Mouse (Mus musculus) hindbrain, embryonic 13.5 days (tissue): ENCODE measurements around the gene Cdc5l. TPM values are rescaled to one million over a fixed set of nuclear protein-coding genes. Genes with fewer than 3 reads are reported as not detected.
"Not testable (repeated sequence)": the region's sequence is repeated elsewhere in the genome, so short reads cannot be mapped to it uniquely, and the experiment has no call there.

ENCODE experiments used
- ATAC-seq: fragments of 200-750 bp; cut with Nextera tagmentation; 2 replicates; pipeline ENCODE4 v1.8.0; 2017; ENCODE audit warnings: moderate TSS enrichment; ENCODE audit not compliant: low FRiP score
- H3K27ac ChIP-seq: fragments of 300-500 bp; sonication (generic); 2 replicates; pipeline ENCODE4 v1.5.1; 2015; ENCODE audit warnings: inconsistent platforms, mild to moderate bottlenecking, moderate library complexity
- H3K27me3 ChIP-seq: fragments of 300-500 bp; sonication (generic); 2 replicates; pipeline ENCODE4 v1.6.1; 2015; ENCODE audit warnings: mild to moderate bottlenecking, inconsistent platforms
- H3K36me3 ChIP-seq: fragments of 300-500 bp; sonication (generic); 2 replicates; pipeline ENCODE4 v1.6.1; 2015; ENCODE audit warnings: mild to moderate bottlenecking, inconsistent platforms
- H3K4me1 ChIP-seq: fragments of 300-500 bp; sonication (generic); replicated peaks from 2 replicates; pipeline ENCODE4 v1.6.1; 2015; ENCODE audit warnings: inconsistent platforms
- H3K4me2 ChIP-seq: fragments of 300-500 bp; sonication (generic); 2 replicates; pipeline ENCODE4 v1.6.1; 2015; ENCODE audit warnings: inconsistent platforms, mild to moderate bottlenecking, moderate library complexity
- H3K4me3 ChIP-seq: fragments of 300-500 bp; sonication (generic); 2 replicates; pipeline ENCODE4 v1.5.1; 2015; ENCODE audit warnings: mild to moderate bottlenecking, inconsistent platforms
- H3K9ac ChIP-seq: fragments of 300-500 bp; sonication (generic); 2 replicates; pipeline ENCODE4 v1.6.1; 2015; ENCODE audit warnings: mild to moderate bottlenecking, inconsistent platforms
- H3K9me3 ChIP-seq: fragments of 300-500 bp; sonication (generic); 2 replicates; pipeline ENCODE4 v1.6.1; 2016; ENCODE audit warnings: inconsistent platforms
- WGBS: fragments of 180-500 bp; shearing (Covaris S2); methylation state at CpG from one replicate; pipeline ENCODE4 v1.1.7; 2015; 5-methylcytosine and 5-hydroxymethylcytosine counted together
- polyA plus RNA-seq: library from polyadenylated mRNA; unstranded; fragments of >200 nt; fragmentation: Nextera tagmentation; extraction: Ambion mirVana; gene quantifications from 2 replicates; pipeline ENCODE4 v1.2.1, GENCODE M21; 2015

Cdc5l gene
- polyA plus RNA-seq, 1 experiment from 2014 or later = 68.7 TPM

DNA sequence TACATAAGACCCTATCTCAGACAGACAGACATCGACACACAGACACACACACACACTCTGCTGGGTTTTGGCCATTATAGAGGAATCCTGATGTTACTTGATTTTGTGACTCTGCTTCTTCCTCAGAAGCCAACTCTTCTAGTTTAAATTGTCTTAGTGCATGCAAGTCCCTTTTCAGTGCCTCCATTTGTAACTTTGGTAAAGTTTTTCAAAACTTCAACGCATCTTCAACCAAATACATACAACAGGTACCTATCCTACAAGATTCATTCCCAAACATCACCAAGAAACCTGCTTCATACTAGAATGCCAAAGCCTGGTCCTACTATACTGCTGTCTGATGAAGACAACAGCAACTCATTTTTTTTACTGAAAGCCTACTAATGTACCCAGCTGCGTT is 1.5 kb downstream of the Cdc5l start:
- Histone ChIP-seq H3K4me1 (peaks cover 32% of the 10 kb centered on the region), H3K4me3 (peak overlapping the region; percentile 84), H3K9me3 (no peaks in the 10 kb centered on the region), H3K27me3 (no peaks in the 10 kb centered on the region), H3K9ac (peak overlapping the region; percentile 87), H3K36me3 (peaks cover 12% of the 10 kb centered on the region), H3K4me2 (peak overlapping the region; percentile 91), H3K27ac (no peak overlapping the region)
- WGBS = 88% methylated on average over 3 of the region's 3 CpGs
- ATAC-seq = no peak

DNA sequence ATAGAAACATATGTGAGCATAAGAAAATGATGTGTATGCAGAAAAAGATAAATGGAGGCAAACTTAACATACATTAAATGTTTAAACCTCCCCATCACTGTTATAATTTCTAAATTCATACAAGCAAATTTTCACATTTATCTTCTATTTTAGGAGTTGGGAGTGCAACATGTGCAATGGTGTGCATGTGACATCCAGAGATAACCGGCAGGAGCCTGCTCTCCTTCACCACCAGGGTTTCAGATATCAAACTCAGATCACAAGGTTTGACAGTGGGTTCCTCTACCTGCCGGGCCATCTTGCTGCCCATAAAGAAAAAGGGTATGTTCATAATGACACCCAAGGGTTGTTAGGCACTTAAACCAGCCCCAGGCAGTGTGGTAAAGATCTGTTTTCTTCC is 16.1 kb downstream of the Cdc5l start:
- Histone ChIP-seq H3K4me2 (no peak overlapping the region), H3K9ac (no peak overlapping the region), H3K4me1 (no peaks in the 10 kb centered on the region), H3K9me3 (no peaks in the 10 kb centered on the region), H3K27me3 (no peaks in the 10 kb centered on the region), H3K36me3 (peaks cover 62% of the 10 kb centered on the region), H3K27ac (no peak overlapping the region), H3K4me3 (no peak overlapping the region)
- no peak for ATAC-seq
- whole genome bisulfite sequencing = 83% methylated on average over 2 of the region's 2 CpGs

DNA sequence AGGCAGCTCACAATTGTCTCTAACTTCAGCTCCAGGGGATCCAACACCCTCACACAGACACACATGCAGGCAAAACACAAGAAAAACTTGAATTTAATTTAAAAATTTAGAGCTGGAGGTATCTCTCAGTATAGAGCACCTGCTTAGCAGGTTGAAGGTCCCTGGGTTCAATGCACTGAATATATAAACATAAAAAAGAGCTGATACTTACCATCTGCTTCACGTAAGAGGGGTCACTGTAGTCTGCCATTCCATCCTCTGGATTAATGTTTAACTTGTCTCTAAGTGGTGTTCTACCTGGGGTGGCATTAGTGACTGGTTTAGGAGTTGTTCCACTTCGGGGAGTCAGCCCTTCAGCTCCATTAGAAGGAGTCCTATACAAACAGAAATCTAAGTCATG is 21.9 kb downstream of the Cdc5l start:
- H3K27ac ChIP-seq, H3K9me3 ChIP-seq, H3K27me3 ChIP-seq, ATAC-seq, H3K4me1 ChIP-seq, H3K4me3 ChIP-seq, H3K9ac ChIP-seq, H3K4me2 ChIP-seq: not testable (repeated sequence)
- WGBS = 91% methylated on average over 2 of the region's 2 CpGs
- H3K36me3 ChIP-seq = peaks cover 82% of the 10 kb centered on the region

DNA sequence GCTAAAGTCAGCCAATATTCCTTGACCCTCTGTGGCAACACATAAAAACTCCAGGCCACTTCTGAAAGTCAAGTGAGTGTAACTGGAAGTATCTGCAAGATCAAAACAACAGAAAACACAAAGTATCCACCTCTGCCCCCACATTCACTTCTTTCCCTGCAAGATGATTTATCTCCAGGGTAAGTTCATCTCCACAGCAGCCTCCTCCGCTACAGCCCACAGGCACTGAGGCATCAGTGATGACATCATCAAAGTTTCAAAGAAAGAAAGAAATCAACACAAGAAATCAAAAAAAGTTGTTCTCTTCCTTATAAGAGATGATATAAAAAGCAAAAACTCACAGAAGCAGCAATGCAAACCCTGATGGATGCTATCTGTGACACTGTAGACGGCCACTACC is 24.8 kb downstream of the Cdc5l start:
- no peak overlapping the region for H3K4me3 ChIP-seq
- H3K27me3 ChIP-seq = no peaks in the 10 kb centered on the region
- no peak overlapping the region for H3K9ac ChIP-seq
- peaks cover 88% of the 10 kb centered on the region for H3K36me3 ChIP-seq
- H3K27ac ChIP-seq = no peak overlapping the region
- no peaks in the 10 kb centered on the region for H3K4me1 ChIP-seq
- WGBS = 96% methylated on average over 2 of the region's 2 CpGs
- H3K4me2 ChIP-seq = no peak overlapping the region
- no peak for ATAC-seq
- H3K9me3 ChIP-seq = no peaks in the 10 kb centered on the region

DNA sequence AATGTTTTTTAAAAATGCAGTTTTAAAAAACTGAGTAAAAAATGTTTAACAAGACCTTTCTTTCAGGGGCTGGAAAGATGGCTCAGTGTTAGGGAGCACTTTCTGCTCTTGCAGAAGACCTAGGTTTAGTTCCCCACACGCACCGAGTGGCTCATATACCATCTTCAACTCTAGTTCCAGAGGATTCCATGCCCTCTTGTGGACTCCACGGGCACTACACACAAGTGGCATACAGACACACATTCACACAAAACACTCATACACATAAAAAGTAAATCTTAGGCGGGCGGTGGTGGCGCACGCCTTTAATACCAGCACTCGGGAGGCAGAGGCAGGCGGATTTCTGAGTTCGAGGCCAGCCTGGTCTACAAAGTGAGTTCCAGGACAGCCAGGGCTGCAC is 27.3 kb downstream of the Cdc5l start:
- no peak overlapping the region for H3K4me2 ChIP-seq
- H3K27ac ChIP-seq = no peak overlapping the region
- H3K9me3 ChIP-seq = no peaks in the 10 kb centered on the region
- no peaks in the 10 kb centered on the region for H3K27me3 ChIP-seq
- H3K4me1 ChIP-seq = no peaks in the 10 kb centered on the region
- no peak overlapping the region for H3K4me3 ChIP-seq
- H3K9ac ChIP-seq = no peak overlapping the region
- H3K36me3 ChIP-seq = peaks cover 66% of the 10 kb centered on the region
- no peak for ATAC-seq
- WGBS = 96% methylated on average over 10 of the region's 10 CpGs

DNA sequence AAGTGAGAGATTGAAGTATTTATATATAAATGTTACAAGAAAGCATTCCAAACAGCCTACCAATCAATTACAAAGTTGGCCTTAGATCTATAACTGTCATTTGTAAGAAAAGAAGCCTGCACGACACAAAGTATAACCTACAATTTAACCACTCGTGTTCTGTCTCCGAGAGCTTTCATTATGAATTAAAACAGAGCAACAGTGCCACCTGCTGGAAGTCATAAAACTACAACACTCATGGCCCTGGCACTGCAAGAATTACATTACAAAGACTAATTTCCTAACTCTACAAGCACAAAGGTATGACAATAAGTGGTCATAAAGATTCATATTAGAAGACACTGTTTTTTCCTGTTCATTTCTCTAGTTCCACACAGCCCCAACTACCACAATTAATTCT is 30.3 kb downstream of the Cdc5l start:
- 12% methylated on average over 3 of the region's 3 CpGs for WGBS
- no peak overlapping the region for H3K27ac ChIP-seq
- 0 out of 2 replicates have a peak, but pooled peaks cover 3% of the 10 kb centered on the region for H3K4me1 ChIP-seq
- H3K9me3 ChIP-seq = no peaks in the 10 kb centered on the region
- ATAC-seq = no peak
- no peak overlapping the region for H3K9ac ChIP-seq
- peaks cover 40% of the 10 kb centered on the region for H3K36me3 ChIP-seq
- no peak overlapping the region for H3K4me2 ChIP-seq
- H3K27me3 ChIP-seq = no peaks in the 10 kb centered on the region
- no peak overlapping the region for H3K4me3 ChIP-seq

DNA sequence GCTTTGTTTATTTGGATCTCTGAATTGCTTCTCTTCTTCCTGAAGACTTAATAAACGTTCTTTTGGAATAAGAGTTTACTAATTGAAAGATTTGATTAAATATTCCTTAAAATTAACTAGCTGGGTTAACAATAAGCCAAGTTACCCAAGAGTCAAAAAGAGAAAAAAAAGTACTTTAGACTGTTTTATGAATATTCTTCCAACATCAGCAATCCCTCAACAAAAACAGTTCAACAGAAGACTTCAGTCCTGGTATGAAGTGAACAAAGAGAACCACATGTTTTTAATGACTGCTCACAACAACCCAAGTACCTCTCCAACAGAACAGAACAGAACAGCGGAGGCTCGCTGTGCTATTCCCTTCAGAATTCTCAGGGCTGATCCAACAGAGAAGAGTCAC is 30.9 kb downstream of the Cdc5l start:
- no peaks in the 10 kb centered on the region for H3K27me3 ChIP-seq
- no peak overlapping the region for H3K4me3 ChIP-seq
- H3K27ac ChIP-seq = 0 out of 2 replicates have a peak overlapping the region, but pooled peaks have one; percentile 18
- H3K36me3 ChIP-seq = peaks cover 42% of the 10 kb centered on the region
- 0 out of 2 replicates have a peak, but pooled peaks cover 3% of the 10 kb centered on the region for H3K4me1 ChIP-seq
- no peaks in the 10 kb centered on the region for H3K9me3 ChIP-seq
- 85% methylated on average over 3 of the region's 3 CpGs for WGBS
- no peak for ATAC-seq
- no peak overlapping the region for H3K9ac ChIP-seq
- no peak overlapping the region for H3K4me2 ChIP-seq

DNA sequence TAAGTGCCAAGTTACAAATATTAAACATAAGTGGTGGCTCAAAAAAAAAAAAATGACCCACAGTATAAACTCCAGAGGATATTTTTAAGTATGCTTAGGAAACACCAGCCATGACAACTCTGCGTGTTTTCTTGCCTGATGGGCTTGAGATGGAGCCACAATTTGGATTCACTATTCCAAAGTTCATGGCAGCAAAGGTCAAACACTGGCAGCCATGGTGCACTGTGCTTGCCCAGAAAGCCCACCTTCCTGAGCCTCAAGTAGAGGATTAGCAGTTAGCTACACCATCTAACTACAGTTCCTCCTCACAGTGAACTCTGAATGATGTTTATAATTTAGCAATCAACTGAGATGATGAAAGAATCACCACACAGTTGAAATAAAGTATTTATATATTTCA is 31.4 kb downstream of the Cdc5l start:
- no peak for ATAC-seq
- Histone ChIP-seq H3K4me1 (0 out of 2 replicates have a peak, but pooled peaks cover 3% of the 10 kb centered on the region), H3K27ac (no peak overlapping the region), H3K27me3 (no peaks in the 10 kb centered on the region), H3K4me3 (no peak overlapping the region), H3K4me2 (no peak overlapping the region), H3K9me3 (no peaks in the 10 kb centered on the region), H3K36me3 (peaks cover 37% of the 10 kb centered on the region), H3K9ac (no peak overlapping the region)
- WGBS = 94% methylated on average over 1 of the region's 1 CpGs

DNA sequence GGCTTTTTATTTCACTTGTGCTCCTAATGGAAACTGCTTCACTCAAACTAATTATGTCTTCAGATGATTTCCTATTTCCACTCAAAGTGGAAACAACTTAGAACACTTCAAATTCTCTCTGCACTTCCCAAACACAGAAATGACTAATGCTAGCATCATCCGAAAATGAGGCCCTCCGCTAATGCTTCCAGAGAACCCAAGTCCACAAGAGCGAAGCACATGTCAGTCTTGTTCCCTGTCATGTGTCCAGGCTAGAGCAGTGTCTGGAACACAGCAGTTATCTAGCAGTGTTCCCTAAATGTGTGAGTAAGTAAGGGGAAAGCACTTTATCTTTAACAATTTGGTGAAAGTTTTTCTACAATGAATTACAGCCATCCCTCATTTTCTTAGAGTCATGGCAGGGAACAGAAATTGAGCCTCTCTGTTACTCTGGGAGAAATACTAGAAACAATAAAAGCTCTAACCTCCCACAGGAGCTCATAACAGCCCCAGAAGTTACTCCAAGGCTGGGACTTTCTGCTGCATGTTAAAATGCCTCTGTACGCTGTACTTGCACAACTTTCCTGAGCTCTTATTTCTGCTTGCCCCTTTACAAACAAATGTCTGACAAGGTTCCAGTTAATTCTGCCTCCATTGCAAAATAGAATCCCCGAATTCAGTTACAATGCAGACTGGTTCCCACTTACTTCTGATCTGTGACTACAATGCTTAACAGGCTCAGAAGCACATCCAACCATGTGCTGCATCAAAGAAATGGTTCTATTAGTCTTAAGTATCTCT is 32.2 kb downstream of the Cdc5l start:
- Histone ChIP-seq H3K4me2 (no peak overlapping the region), H3K9ac (no peak overlapping the region), H3K27me3 (no peaks in the 10 kb centered on the region), H3K4me1 (0 out of 2 replicates have a peak, but pooled peaks cover 3% of the 10 kb centered on the region), H3K27ac (no peak overlapping the region), H3K36me3 (peaks cover 30% of the 10 kb centered on the region), H3K4me3 (no peak overlapping the region), H3K9me3 (no peaks in the 10 kb centered on the region)
- 93% methylated on average over 5 of the region's 5 CpGs for WGBS
- no peak for ATAC-seq

DNA sequence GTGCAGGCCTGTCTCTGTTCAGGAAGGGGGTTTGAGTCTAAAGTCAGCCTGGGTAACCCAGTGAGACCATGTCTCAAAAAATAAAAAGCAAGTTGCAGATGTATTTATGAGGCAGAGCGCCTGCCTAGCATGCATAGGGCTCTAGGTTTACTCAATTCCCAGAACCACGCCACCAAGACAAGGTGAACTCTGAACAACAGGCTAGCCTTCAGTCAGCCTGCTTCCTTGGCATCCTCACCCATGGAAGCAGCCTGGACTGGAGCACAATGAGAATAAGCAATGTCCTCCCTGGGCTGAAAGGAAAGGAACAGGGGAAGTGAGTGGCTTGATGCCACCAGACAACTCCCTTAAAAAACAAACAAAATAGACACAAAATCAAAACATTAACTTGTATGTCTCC is 35.5 kb downstream of the Cdc5l start:
- Histone ChIP-seq H3K9ac (no peak overlapping the region), H3K4me2 (no peak overlapping the region), H3K27ac (no peak overlapping the region), H3K27me3 (no peaks in the 10 kb centered on the region), H3K9me3 (no peaks in the 10 kb centered on the region), H3K4me3 (no peak overlapping the region), H3K4me1 (0 out of 2 replicates have a peak, but pooled peaks cover 8% of the 10 kb centered on the region), H3K36me3 (peaks cover 6% of the 10 kb centered on the region)
- ATAC-seq = no peak
- WGBS = 92% methylated on average over 2 of the region's 2 CpGs

DNA sequence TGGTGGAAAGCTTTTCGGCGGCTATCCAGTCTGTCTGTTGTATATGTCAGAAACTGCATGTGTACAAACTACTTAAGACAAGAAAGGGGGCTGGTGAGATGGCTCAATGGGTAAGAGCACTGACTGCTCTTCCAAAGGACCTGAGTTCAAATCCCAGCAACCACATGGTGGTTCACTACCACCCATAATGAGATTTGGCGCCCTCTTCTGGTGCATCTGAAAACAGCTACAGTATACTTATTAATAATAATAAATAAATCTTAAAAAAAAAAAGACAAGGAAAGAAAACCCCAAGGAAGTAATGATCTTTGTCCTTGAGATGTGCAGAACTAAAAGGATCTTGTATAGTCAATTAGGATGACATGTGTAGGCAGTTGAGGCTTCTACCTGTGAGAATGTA is 36.0 kb downstream of the Cdc5l start:
- Histone ChIP-seq H3K9me3 (no peaks in the 10 kb centered on the region), H3K27me3 (no peaks in the 10 kb centered on the region), H3K36me3 (peaks cover 10% of the 10 kb centered on the region), H3K27ac (no peak overlapping the region), H3K4me2 (no peak overlapping the region), H3K9ac (no peak overlapping the region), H3K4me3 (no peak overlapping the region), H3K4me1 (0 out of 2 replicates have a peak, but pooled peaks cover 8% of the 10 kb centered on the region)
- ATAC-seq = no peak
- WGBS = 80% methylated on average over 3 of the region's 3 CpGs

DNA sequence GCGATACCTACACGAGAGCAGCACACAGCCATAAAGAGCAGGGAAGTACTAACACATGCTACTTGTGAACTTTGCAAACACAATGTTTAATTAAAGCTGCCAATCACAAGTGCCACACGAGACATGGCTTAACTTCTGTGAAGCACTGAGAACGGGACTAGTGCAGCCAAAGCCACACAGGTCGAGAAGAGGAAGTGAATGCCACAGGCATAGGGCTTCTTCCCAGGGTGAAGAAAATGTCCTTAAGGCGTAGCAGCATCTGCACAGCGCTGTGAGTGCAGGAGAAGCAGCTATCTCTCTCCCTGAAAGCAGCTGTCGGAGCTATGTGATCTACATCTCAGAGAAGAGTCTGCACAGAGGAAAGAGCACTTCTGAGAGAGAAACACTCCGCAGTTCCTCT is 38.9 kb downstream of the Cdc5l start:
- WGBS = 80% methylated on average over 9 of the region's 9 CpGs
- peaks cover 37% of the 10 kb centered on the region for H3K36me3 ChIP-seq

DNA sequence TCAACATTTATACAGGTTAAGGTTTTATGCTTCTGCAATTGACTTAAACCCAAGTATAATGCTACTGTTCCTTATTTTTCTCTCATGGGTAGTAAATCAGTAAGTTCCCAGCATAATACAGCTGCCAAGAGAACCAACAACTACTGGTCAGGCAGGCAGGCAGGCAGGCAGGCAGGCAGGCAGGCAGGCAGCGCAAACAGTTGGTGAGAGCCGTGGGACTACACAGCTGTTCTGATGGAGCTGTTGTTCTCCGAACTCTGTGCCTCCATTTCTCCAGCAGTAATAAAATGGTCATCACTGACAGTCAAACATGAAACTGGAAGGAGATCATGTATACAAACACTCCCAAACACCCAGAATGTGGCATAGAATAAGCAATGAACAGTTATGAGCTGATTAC is 39.8 kb downstream of the Cdc5l start:
- ATAC-seq = no peak
- 89% methylated on average over 3 of the region's 3 CpGs for WGBS
- no peak overlapping the region for H3K4me3 ChIP-seq
- H3K27me3 ChIP-seq = no peaks in the 10 kb centered on the region
- H3K27ac ChIP-seq = no peak overlapping the region
- no peaks in the 10 kb centered on the region for H3K9me3 ChIP-seq
- no peak overlapping the region for H3K4me2 ChIP-seq
- H3K36me3 ChIP-seq = peaks cover 41% of the 10 kb centered on the region
- no peak overlapping the region for H3K9ac ChIP-seq
- 0 out of 2 replicates have a peak, but pooled peaks cover 5% of the 10 kb centered on the region for H3K4me1 ChIP-seq

More for the DNA sequence above, 38.9 kb downstream of the Cdc5l start:
- Histone ChIP-seq H3K27ac (no peak overlapping the region), H3K9ac (no peak overlapping the region), H3K4me3 (no peak overlapping the region), H3K27me3 (no peaks in the 10 kb centered on the region), H3K9me3 (no peaks in the 10 kb centered on the region), H3K4me2 (no peak overlapping the region), H3K4me1 (0 out of 2 replicates have a peak, but pooled peaks cover 5% of the 10 kb centered on the region)
- ATAC-seq = no peak
